ENCODE assay signal across 12 mouse cellular contexts in the genomic region with DNA sequence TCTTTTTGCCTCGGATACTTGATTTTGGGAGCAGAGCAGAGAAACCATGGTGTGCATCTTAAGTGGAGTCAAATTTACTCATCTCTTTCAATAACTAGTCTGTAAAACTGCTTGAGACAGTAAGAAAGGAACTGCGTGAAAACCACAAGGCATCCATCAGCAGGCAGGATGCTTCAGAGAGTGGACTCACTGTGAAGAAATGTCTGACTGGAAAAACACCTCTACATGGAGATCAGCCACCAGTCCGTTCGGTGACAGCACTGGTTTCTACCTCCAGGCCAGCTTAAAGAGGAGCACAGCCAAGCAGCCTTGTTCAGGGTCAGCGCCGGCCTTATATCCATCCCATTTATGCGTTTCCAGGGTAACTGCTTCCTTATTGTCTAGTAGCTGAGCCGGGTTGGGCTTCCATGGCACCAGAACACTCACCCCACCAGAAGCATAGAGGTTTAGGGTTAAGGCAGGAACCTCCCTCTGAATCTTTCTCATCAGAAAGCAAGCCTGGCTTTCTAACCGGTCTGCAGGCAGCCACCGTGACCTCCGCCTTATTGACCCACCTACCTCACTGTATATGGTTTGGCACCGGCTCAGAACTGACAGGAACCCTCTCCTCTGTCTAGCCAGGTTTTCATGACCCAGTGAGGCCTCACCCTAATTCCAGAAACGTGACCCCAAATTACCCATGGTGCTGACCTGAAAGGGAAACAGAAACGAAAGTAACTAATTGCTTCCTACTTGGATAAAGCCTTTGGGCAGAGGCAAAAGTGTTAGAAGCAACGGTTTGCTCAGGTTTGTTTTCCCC. TPM values are rescaled to one million over a fixed set of nuclear protein-coding genes. Genes with fewer than 3 reads are reported as not detected.
DNase-seq lines count a peak whose midpoint lies in the region; ATAC-seq and TF ChIP-seq lines count a peak whose summit lies in the region.
"Had no signal": no experiment of that assay in that cellular context is flagged by ENCODE, and none has a peak within 500 bp of the region (broad histone marks: within the 10 kb centered on the region; RNA-seq: fewer than 3 reads in every experiment).

No protein-coding gene starts in this region.

- 63% methylated on average over 15 of the region's 15 CpGs for WGBS in intestine, embryonic 16.5 days
- WGBS in intestine, embryonic 15.5 days, result 56% methylated on average over 15 of the region's 15 CpGs
- WGBS in stomach, postnatal 0 days, result 58% methylated on average over 15 of the region's 15 CpGs
- WGBS in heart, embryonic 12.5 days, result 69% methylated on average over 15 of the region's 15 CpGs

- H3K27me3 ChIP-seq in intestine, embryonic 16.5 days (replicated peaks; ENCODE audit: control insufficient read depth, insufficient read depth, low read length), result no peaks in the 10 kb centered on the region
- H3K27me3 ChIP-seq in intestine, embryonic 15.5 days (replicated peaks), result no peaks in the 10 kb centered on the region
- no peaks in the 10 kb centered on the region for H3K27me3 ChIP-seq in stomach, postnatal 0 days (ENCODE audit: control insufficient read depth, insufficient read depth, low read length)
- no peaks in the 10 kb centered on the region for H3K27me3 ChIP-seq in heart, embryonic 12.5 days (replicated peaks)
- H3K27me3 ChIP-seq: hindbrain, embryonic 15.5 days had no signal

- peak overlapping the region; percentile 27; the same call in 1 of the 2 replicates for H3K4me2 ChIP-seq in intestine, embryonic 16.5 days (ENCODE audit: low read depth, low read length)
- H3K4me2 ChIP-seq in intestine, embryonic 15.5 days (replicated peaks), result no peak overlapping the region
- 0 out of 2 replicates have a peak overlapping the region, but pooled peaks have one; percentile 0 for H3K4me2 ChIP-seq in stomach, postnatal 0 days (replicated peaks; ENCODE audit: low read depth)
- H3K4me2 ChIP-seq in heart, embryonic 12.5 days, result no peak overlapping the region
- H3K4me2 ChIP-seq: hindbrain, embryonic 15.5 days had no signal

- H3K4me1 ChIP-seq in intestine, embryonic 16.5 days (ENCODE audit: control insufficient read depth, insufficient read depth, low read length), result no peaks in the 10 kb centered on the region; the same call in 1 of the 2 replicates
- 0 out of 2 replicates have a peak, but pooled peaks cover 5% of the 10 kb centered on the region for H3K4me1 ChIP-seq in intestine, embryonic 15.5 days (replicated peaks)
- no peaks in the 10 kb centered on the region for H3K4me1 ChIP-seq in stomach, postnatal 0 days (replicated peaks; ENCODE audit: control insufficient read depth, insufficient read depth)
- no peaks in the 10 kb centered on the region for H3K4me1 ChIP-seq in heart, embryonic 12.5 days (replicated peaks)

- no peak overlapping the region for H3K27ac ChIP-seq in intestine, embryonic 16.5 days (ENCODE audit: low read length)
- H3K27ac ChIP-seq in intestine, embryonic 15.5 days, result no peak overlapping the region
- H3K27ac ChIP-seq in stomach, postnatal 0 days (replicated peaks), result no peak overlapping the region
- no peak overlapping the region for H3K27ac ChIP-seq in heart, embryonic 12.5 days (ENCODE audit: poor library complexity, severe bottlenecking)
- H3K27ac ChIP-seq: hindbrain, embryonic 15.5 days had no signal

- no peak for TF ChIP-seq CTCF in stomach, postnatal 0 days (IDR thresholded peaks at IDR 0.05; ENCODE audit: low read depth)

- no peak for TF ChIP-seq EP300 in stomach, postnatal 0 days (optimal IDR thresholded peaks at IDR 0.05)

- peak overlapping the region; percentile 9; the same call in 1 of the 2 replicates for H3K4me3 ChIP-seq in intestine, embryonic 16.5 days (ENCODE audit: low read length)
- H3K4me3 ChIP-seq in intestine, embryonic 15.5 days (replicated peaks), result no peak overlapping the region
- peak overlapping the region; percentile 2; the same call in 1 of the 2 replicates for H3K4me3 ChIP-seq in stomach, postnatal 0 days (ENCODE audit: low read depth, low read length)
- H3K4me3 ChIP-seq in heart, embryonic 12.5 days, result no peak overlapping the region
- H3K4me3 ChIP-seq: hindbrain, embryonic 15.5 days had no signal

- H3K9me3 ChIP-seq in intestine, embryonic 16.5 days (ENCODE audit: control insufficient read depth, low read length), result no peaks in the 10 kb centered on the region
- no peaks in the 10 kb centered on the region for H3K9me3 ChIP-seq in intestine, embryonic 15.5 days
- no peaks in the 10 kb centered on the region for H3K9me3 ChIP-seq in stomach, postnatal 0 days (ENCODE audit: control insufficient read depth, low read length)
- no peaks in the 10 kb centered on the region for H3K9me3 ChIP-seq in heart, embryonic 12.5 days (replicated peaks)
- H3K9me3 ChIP-seq: hindbrain, embryonic 15.5 days had no signal

- 0 out of 2 replicates have a peak overlapping the region, but pooled peaks have one; percentile 5 for H3K9ac ChIP-seq in intestine, embryonic 16.5 days (ENCODE audit: low read depth, low read length)
- H3K9ac ChIP-seq in intestine, embryonic 15.5 days, result no peak overlapping the region
- H3K9ac ChIP-seq in stomach, postnatal 0 days (ENCODE audit: low read length), result no peak overlapping the region; the same call in 1 of the 2 replicates
- no peak overlapping the region for H3K9ac ChIP-seq in heart, embryonic 12.5 days
- H3K9ac ChIP-seq: hindbrain, embryonic 15.5 days had no signal

- DNase-seq in urinary bladder, postnatal 14 days (ENCODE audit: low spot score), result peak; percentile 22
- no peak for DNase-seq in urinary bladder, postnatal 4 days (ENCODE audit: low spot score in 2 of 2)
- DNase-seq in induced T-regulatory cell, adult 2 months (ENCODE audit: low read depth), result peak; percentile 73
- peak; percentile 36 for DNase-seq in stomach, postnatal 0 days (ENCODE audit: low spot score)
- no peak for DNase-seq in spleen, postnatal 14 days (ENCODE audit: low spot score in 2 of 2)
- DNase-seq: cerebellum, adult 11 months; right cerebral cortex, adult 18-20 months; thymus, postnatal 25 days had no signal

- ATAC-seq in intestine, embryonic 16.5 days, result no peak
- ATAC-seq in intestine, embryonic 15.5 days, result no peak
- ATAC-seq in stomach, postnatal 0 days (ENCODE audit: low FRiP score, low TSS enrichment), result peak; percentile 60; the same call in 1 of the 2 replicates
- ATAC-seq in heart, embryonic 12.5 days (ENCODE audit: insufficient number of reproducible peaks, low FRiP score), result no peak

- H3K36me3 ChIP-seq in intestine, embryonic 16.5 days (ENCODE audit: control insufficient read depth, insufficient read depth, low read length), result no peaks in the 10 kb centered on the region
- no peaks in the 10 kb centered on the region for H3K36me3 ChIP-seq in intestine, embryonic 15.5 days
- H3K36me3 ChIP-seq in stomach, postnatal 0 days (ENCODE audit: control insufficient read depth, insufficient read depth, low read length), result no peaks in the 10 kb centered on the region
- H3K36me3 ChIP-seq in heart, embryonic 12.5 days, result no peaks in the 10 kb centered on the region
- H3K36me3 ChIP-seq: hindbrain, embryonic 15.5 days had no signal

RNA-seq across cellular contexts. Expression of a gene that starts 9.9 kb away (rescaled TPM):
- polyA plus RNA-seq in intestine, embryonic 16.5 days (2015; fragmentation: Nextera tagmentation; extraction: Ambion mirVana), result 147 and 167 TPM in 2 replicates
- polyA plus RNA-seq in intestine, embryonic 15.5 days (2015; fragmentation: Nextera tagmentation; extraction: Ambion mirVana), result 162 and 195 TPM in 2 replicates
- 94.0 and 111 TPM in 2 replicates for polyA plus RNA-seq in stomach, postnatal 0 days (2015; fragmentation: Nextera tagmentation; extraction: Ambion mirVana)
- 186 and 193 TPM in 2 replicates for polyA plus RNA-seq in heart, embryonic 12.5 days (2016; fragmentation: Nextera tagmentation; extraction: Ambion mirVana)

RNA-seq across cellular contexts. Expression of a gene that starts 44.3 kb away (rescaled TPM):
- 43.5 and 46.7 TPM in 2 replicates for polyA plus RNA-seq in intestine, embryonic 16.5 days (2015; fragmentation: Nextera tagmentation; extraction: Ambion mirVana)
- polyA plus RNA-seq in intestine, embryonic 15.5 days (2015; fragmentation: Nextera tagmentation; extraction: Ambion mirVana), result 42.4 and 45.9 TPM in 2 replicates
- polyA plus RNA-seq in stomach, postnatal 0 days (2015; fragmentation: Nextera tagmentation; extraction: Ambion mirVana), result 36.6 and 36.7 TPM in 2 replicates
- polyA plus RNA-seq in heart, embryonic 12.5 days (2016; fragmentation: Nextera tagmentation; extraction: Ambion mirVana), result 39.9 and 41.9 TPM in 2 replicates

RNA-seq across cellular contexts. Expression of a gene that starts 49.8 kb away (rescaled TPM):
- polyA plus RNA-seq in intestine, embryonic 16.5 days (2015; fragmentation: Nextera tagmentation; extraction: Ambion mirVana), result 2.7 and 3.7 TPM in 2 replicates
- polyA plus RNA-seq in intestine, embryonic 15.5 days (2015; fragmentation: Nextera tagmentation; extraction: Ambion mirVana), result 2.6 and 2.8 TPM in 2 replicates
- 3.8 and 4.0 TPM in 2 replicates for polyA plus RNA-seq in stomach, postnatal 0 days (2015; fragmentation: Nextera tagmentation; extraction: Ambion mirVana)
- 1.0 TPM in 2 replicates for polyA plus RNA-seq in heart, embryonic 12.5 days (2016; fragmentation: Nextera tagmentation; extraction: Ambion mirVana)

Comparison
In these comparisons a context has a peak if more than half of its experiments do, and no peak if none do; other contexts are left out.
1. H3K4me2 ChIP-seq: peak in intestine, embryonic 16.5 days (single experiment) and stomach, postnatal 0 days (single experiment); none in intestine, embryonic 15.5 days (single experiment) and heart, embryonic 12.5 days (single experiment).
2. H3K4me3 ChIP-seq: peak in intestine, embryonic 16.5 days (single experiment) and stomach, postnatal 0 days (single experiment); none in intestine, embryonic 15.5 days (single experiment) and heart, embryonic 12.5 days (single experiment).
3. DNase-seq: peak in urinary bladder, postnatal 14 days (single experiment), induced T-regulatory cell, adult 2 months (single experiment) and stomach, postnatal 0 days (single experiment); none in urinary bladder, postnatal 4 days (0 of 2) and spleen, postnatal 14 days (0 of 2).